14 mouse cellular contexts compared by ENCODE assay signal in genomic region chr9:87968190-87969082, GRCm38 (mm10).
A peak's percentile ranks its signal among the peaks of the same experiment; 100 is the strongest.
DNase-seq lines count a peak whose midpoint lies in the region; ATAC-seq lines count a peak whose summit lies in the region.
"Had no signal": no experiment of that assay in that cellular context is flagged by ENCODE, and none has a peak within 500 bp of the region (broad histone marks: within the 10 kb centered on the region; RNA-seq: fewer than 3 reads in every experiment).

No protein-coding gene starts in this region.

- no peaks in the 10 kb centered on the region for H3K9me3 ChIP-seq in lung, embryonic 16.5 days (ENCODE audit: control insufficient read depth, low read length)
- H3K9me3 ChIP-seq in forebrain, embryonic 16.5 days (ENCODE audit: control insufficient read depth, low read length), result no peaks in the 10 kb centered on the region; the same call in 1 of the 2 replicates
- H3K9me3 ChIP-seq: heart, embryonic 13.5 days; limb, embryonic 15.5 days; midbrain, embryonic 12.5 days had no signal

- no peak overlapping the region for H3K9ac ChIP-seq in lung, embryonic 16.5 days (ENCODE audit: low read length)
- no peak overlapping the region for H3K9ac ChIP-seq in forebrain, embryonic 16.5 days (replicated peaks; ENCODE audit: low read depth, low read length)
- H3K9ac ChIP-seq: forebrain, postnatal 0 days; heart, embryonic 13.5 days; limb, embryonic 15.5 days; midbrain, embryonic 12.5 days had no signal

- no peak overlapping the region for H3K4me2 ChIP-seq in lung, embryonic 16.5 days (ENCODE audit: low read depth, low read length)
- H3K4me2 ChIP-seq in forebrain, embryonic 16.5 days (ENCODE audit: low read length), result no peak overlapping the region
- H3K4me2 ChIP-seq: heart, embryonic 13.5 days; limb, embryonic 15.5 days; midbrain, embryonic 12.5 days had no signal

- H3K27me3 ChIP-seq in lung, embryonic 16.5 days (ENCODE audit: control insufficient read depth, insufficient read depth, low read depth, low read length), result no peaks in the 10 kb centered on the region
- H3K27me3 ChIP-seq in forebrain, embryonic 16.5 days (replicated peaks; ENCODE audit: control insufficient read depth, insufficient read depth, low read length), result no peaks in the 10 kb centered on the region
- H3K27me3 ChIP-seq: heart, embryonic 13.5 days; limb, embryonic 15.5 days; midbrain, embryonic 12.5 days had no signal

- DNase-seq in lung, postnatal 4 days, result no peak
- peak; percentile 41 for DNase-seq in gastrocnemius, postnatal 25 days
- no peak for DNase-seq in T-cell, adult 2 months (ENCODE audit: low spot score)
- DNase-seq: cerebellum, adult 11-12 months; forebrain, postnatal 0 days; lung, adult 2 months had no signal

- no peaks in the 10 kb centered on the region for H3K36me3 ChIP-seq in lung, embryonic 16.5 days (ENCODE audit: control insufficient read depth, insufficient read depth, low read length)
- no peaks in the 10 kb centered on the region for H3K36me3 ChIP-seq in forebrain, embryonic 16.5 days (ENCODE audit: control insufficient read depth, insufficient read depth)
- H3K36me3 ChIP-seq: heart, embryonic 13.5 days; limb, embryonic 15.5 days; midbrain, embryonic 12.5 days had no signal

- H3K27ac ChIP-seq in lung, embryonic 16.5 days (ENCODE audit: low read length), result no peak overlapping the region
- peak overlapping the region; percentile 68 for H3K27ac ChIP-seq in brown adipose tissue, adult 24 weeks (replicated peaks; ENCODE audit: low read depth, low read length)
- H3K27ac ChIP-seq in forebrain, embryonic 16.5 days (ENCODE audit: low read length), result no peak overlapping the region
- H3K27ac ChIP-seq: heart, embryonic 13.5 days; hindbrain, postnatal 0 days; limb, embryonic 15.5 days; midbrain, embryonic 12.5 days had no signal

- 41% methylated on average over 5 of the region's 5 CpGs for WGBS in lung, embryonic 16.5 days
- WGBS in forebrain, embryonic 16.5 days, result 53% methylated on average over 5 of the region's 5 CpGs

- ATAC-seq in lung, embryonic 16.5 days (ENCODE audit: low read depth), result peak; percentile 72
- ATAC-seq in forebrain, embryonic 16.5 days, result no peak
- no peak for ATAC-seq in activated CD4-positive, CD25-positive, alpha-beta regulatory T cell, adult 4 months
- ATAC-seq: forebrain, postnatal 0 days; hindbrain, postnatal 0 days had no signal

- H3K4me3 ChIP-seq in lung, embryonic 16.5 days (ENCODE audit: low read length), result no peak overlapping the region
- no peak overlapping the region for H3K4me3 ChIP-seq in brown adipose tissue, adult 24 weeks (ENCODE audit: insufficient read depth, low read depth, low read length)
- no peak overlapping the region for H3K4me3 ChIP-seq in forebrain, embryonic 16.5 days (replicated peaks; ENCODE audit: low read length)
- H3K4me3 ChIP-seq: heart, embryonic 13.5 days; limb, embryonic 15.5 days; midbrain, embryonic 12.5 days had no signal

- H3K4me1 ChIP-seq in lung, embryonic 16.5 days (replicated peaks; ENCODE audit: control insufficient read depth, insufficient read depth, low read length), result peaks cover 5% of the 10 kb centered on the region; the same call in 1 of the 2 replicates
- no peaks in the 10 kb centered on the region for H3K4me1 ChIP-seq in brown adipose tissue, adult 24 weeks (ENCODE audit: control insufficient read depth, insufficient read depth, insufficient read length, low read length)
- H3K4me1 ChIP-seq in forebrain, embryonic 16.5 days (replicated peaks; ENCODE audit: control insufficient read depth, insufficient read depth, low read length), result no peaks in the 10 kb centered on the region
- H3K4me1 ChIP-seq: heart, embryonic 13.5 days; limb, embryonic 15.5 days; midbrain, embryonic 12.5 days had no signal
